Mouse (Mus musculus): ENCODE data around the gene Otulin. TPM values are rescaled to one million over a fixed set of nuclear protein-coding genes. Genes with fewer than 3 reads are reported as not detected.

Gene Otulin
- 4.4 TPM for polyA plus RNA-seq (2017; shearing (Covaris generic))

GRCm38 (mm10) chr15:27630601-27631383, at the start of gene Otulin:
Gene Otulin, minus strand, starts transcription at chr15:27630693.

Other genes with a start within 250 kb of the Otulin start
- gene Ank, start 164.0 kb downstream of the Otulin start, polyA plus RNA-seq (2017; shearing (Covaris generic)): 3.6 TPM
- 139 TPM for gene Otulinl, start 50.9 kb upstream of the Otulin start, polyA plus RNA-seq (2017; shearing (Covaris generic))